Mouse (Mus musculus) thymus, postnatal 0 days (tissue): ENCODE measurements around the gene Yars. TPM values are rescaled to one million over a fixed set of nuclear protein-coding genes. Genes with fewer than 3 reads are reported as not detected.
A peak's percentile ranks its signal among the peaks of the same experiment; 100 is the strongest.

Source experiments
- DNase-seq: peaks from one replicate; pipeline ENCODE4 v3.0.0-alpha.2; 2015; ENCODE audit warnings: low spot score
- polyA plus RNA-seq: library from polyadenylated mRNA; unstranded; fragments of >200 nt; fragmentation: Nextera tagmentation; extraction: Ambion mirVana; gene quantifications from 2 replicates; pipeline ENCODE4 v1.2.1, GENCODE M21; 2015

Gene Yars
- polyA plus RNA-seq, 1 experiment from 2014 or later: 50.6 TPM

DNA sequence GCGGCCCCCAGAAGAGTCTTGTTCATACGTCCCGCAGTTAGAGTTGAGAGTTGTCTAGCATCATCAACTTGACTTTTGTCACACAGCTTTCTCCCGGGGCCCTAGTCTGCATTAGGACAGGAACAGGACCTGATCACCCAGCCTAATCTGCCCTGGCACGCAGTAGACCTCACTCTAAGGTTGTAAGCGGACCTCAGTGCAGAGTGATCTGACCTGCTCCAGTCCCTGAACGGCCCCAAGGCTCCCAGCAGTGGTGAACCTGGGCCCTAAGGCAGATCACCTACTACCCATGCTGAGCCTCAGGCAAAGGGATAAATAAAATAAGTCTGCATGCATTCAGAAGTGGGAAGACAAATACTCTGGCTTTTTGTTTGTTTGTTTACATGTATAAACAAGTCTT, 59.7 kb downstream of the Yars start:
- no peak for DNase-seq

DNA sequence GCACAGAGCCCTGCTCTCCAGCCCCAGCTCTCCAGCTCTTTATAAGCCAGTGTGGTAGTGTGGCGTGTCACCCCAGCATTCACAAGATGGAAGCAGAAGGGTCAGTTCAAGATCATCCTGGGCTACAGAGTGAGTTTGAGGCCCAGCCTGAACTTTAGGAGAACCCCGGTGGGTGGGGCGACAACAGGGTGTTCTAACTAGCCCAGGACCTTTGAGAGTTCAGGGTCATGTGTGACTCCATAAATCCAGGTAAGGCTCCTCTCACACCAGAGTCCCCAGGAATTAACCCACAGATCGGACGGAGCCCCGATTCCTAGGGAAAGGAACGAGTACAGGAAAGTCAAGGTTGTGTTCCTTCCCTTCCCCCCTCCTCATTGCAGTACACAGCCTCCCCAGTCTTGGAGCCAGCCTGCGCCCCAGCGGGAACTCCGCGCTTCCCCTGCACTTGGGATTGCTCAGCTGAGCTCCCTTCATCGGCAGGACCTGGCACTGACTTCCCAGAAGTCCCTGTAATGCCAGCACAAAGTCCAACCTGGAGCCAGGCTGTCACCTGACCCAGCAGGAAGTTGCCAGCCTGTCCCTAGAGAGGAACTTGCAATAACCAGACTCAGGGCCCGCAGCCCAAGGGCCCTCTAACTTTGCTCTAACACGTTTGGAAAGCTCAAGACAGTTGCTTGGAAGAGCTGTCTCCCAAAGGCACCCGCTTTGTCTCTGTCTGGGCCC, 61.4 kb downstream of the Yars start:
- DNase-seq: no peak

DNA sequence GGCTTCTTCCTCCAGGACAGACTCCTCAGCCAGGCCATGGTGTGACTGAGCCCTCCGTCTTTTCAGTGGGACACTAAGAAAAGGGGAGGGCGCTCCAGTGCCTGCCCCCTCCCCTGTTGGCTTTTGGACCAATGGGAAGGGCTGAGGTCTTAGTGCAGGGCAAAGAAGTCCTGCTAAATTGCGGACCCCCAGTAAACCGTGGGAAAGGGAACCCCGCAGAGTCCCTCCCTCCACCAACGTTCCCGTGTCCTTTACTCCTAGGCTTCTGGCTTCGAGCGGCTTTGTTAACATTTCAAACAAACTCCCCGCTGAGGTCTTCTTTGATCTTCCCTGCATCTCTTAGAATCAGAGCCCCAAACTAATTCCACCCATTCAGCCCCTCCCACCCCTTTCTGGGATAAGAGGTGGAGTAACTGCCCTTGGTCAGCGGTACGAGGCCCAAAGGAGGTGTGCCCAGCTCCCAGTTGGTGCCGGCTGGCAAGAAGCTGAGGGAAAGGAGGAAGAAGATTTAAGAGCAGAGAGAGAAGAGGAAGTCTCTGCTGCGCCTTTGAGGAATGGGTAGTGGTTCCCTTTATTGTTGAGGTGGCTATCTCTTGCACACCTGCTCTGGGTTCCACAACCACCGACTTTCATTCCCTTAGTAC, 62.0 kb downstream of the Yars start:
- no peak for DNase-seq

DNA sequence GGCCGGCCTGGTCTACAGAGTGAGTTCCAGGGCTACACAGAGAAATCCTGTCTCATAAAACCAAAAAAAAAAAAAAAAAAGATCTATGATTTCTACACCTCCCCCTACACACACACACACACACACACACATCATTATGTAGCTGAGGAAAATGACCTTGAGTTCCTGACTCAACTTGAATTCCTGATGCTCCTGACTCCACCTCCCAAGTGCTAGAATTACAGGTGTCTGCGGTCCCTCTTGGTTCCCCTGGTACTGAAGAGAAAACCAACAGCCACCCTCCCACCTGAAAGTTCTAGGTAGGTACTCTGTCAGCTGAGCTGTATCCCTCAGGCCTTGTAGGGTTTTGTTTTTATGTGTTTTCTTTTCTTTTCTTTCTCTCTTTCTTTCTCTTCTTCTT, 62.9 kb downstream of the Yars start:
- DNase-seq: no peak

DNA sequence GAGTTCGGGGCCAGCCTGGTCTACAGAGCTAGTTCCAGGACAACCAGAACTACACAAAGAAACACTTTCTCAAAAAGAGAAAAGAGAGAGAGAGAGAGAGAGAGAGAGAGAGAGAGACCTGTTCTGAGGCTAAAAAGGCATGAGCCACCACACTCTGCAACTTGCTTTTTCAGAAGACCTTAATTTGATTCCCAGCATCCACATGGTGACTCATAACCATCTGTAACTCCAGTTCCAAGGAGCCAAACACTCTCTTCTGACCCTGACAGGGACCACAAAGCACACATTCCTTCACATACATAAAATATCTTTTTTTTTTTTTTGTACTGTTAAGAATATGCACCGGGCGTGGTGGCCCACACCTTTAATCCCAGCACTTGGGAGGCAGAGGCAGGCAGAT, 65.0 kb downstream of the Yars start:
- no peak for DNase-seq

DNA sequence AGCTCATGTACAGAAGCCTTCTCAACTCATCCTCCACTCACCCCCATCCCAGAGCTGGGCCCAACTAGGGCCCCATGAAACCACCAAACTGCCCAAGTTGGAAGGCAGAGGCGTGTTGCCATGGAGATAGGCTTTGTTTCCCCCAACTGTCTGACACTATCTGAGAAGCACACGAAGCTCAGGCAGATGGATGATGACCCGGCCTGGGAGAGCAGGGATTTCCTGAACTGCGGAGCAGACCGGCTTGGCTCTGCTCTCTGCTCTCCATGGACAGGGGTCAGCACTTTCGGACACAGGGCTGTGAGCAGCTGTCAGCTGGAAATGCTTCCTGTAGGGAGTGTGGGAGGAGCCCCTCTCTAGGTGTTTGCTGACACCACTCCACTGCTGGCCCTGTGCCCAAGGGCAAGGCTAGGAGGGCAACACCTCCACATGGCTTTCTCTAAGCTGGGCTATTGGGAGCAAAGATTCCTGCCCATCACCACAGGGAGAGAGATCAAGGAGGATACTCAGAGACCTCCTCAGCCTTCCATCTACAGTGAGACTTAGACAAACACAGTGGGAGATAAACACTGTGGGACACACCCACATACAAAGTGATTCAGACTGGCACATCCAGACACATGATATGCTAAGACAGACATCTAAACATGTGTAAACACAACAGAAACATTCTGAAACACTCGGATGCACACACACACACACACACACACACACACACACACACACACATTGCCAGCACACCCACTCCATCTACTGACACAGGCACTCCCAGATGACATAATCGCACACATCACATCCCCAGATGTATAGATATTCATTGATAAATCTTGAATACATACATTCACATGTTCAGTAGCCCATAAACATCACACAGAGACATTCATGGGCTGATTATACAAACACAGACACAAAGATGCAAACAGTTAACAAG, 67.2 kb downstream of the Yars start:
- DNase-seq: peak; percentile 39

DNA sequence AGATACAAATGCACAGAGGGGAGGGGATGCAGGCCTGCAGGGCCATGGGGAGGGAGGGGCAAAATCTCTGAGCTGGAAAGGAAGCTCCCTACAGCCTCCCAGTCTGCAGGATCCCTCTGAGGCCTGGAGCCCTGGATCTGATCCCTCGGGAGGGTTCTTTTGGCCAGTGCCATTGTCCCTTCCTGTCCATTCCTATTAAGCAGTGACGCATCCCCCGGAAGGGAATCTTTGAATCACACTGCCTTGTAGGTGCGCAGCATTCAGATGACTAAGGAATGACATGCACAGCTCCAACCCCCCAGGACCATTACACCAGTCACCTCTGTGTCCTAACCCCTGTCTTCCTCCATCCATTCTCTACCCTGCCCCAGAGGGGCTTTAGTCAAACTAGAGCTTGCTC, 69.5 kb downstream of the Yars start:
- DNase-seq: no peak

DNA sequence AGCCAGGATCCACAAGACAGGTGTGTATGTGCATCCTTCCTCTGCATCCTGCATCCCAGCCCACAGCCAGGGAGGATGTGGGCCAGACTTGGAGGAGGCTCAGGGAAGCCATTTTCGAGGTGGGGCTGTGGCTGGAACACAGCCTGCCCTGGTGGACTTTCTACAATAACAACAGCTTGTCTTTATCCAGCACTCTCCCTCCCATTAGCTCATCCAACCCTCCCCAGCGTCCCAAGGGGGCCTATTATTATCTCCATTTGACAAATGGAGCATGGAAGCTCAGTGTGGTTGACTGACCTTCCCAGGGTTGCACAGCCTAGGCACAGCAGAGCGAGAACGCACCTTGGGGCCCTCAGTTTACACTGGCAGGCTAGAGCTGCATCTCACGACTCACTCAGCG, 71.1 kb downstream of the Yars start:
- DNase-seq: no peak

DNA sequence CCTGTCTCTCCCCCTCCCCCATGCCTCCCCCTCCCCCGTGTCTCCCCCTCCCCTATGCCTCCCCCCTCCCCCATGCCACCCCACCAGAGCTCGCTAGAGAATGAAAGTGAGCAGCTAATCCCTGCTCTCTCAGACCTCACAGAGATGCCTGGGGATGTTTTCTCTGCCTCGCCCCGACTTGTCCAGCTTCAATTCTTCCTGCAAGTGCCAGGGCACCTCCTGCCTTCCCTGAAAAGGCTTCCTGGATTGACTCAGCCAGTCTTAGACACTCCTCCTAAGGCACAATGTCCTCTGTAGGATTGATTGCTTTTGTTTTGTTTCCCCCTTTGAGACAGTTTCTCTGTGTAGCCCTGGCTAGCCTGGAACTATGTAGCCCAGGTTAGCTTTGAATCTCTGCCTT, 71.6 kb downstream of the Yars start, which contains the start of gene C77080:
Gene C77080 (minus strand): TSS at position 209 of the 400 bp plus-strand sequence.
- no peak for DNase-seq

DNA sequence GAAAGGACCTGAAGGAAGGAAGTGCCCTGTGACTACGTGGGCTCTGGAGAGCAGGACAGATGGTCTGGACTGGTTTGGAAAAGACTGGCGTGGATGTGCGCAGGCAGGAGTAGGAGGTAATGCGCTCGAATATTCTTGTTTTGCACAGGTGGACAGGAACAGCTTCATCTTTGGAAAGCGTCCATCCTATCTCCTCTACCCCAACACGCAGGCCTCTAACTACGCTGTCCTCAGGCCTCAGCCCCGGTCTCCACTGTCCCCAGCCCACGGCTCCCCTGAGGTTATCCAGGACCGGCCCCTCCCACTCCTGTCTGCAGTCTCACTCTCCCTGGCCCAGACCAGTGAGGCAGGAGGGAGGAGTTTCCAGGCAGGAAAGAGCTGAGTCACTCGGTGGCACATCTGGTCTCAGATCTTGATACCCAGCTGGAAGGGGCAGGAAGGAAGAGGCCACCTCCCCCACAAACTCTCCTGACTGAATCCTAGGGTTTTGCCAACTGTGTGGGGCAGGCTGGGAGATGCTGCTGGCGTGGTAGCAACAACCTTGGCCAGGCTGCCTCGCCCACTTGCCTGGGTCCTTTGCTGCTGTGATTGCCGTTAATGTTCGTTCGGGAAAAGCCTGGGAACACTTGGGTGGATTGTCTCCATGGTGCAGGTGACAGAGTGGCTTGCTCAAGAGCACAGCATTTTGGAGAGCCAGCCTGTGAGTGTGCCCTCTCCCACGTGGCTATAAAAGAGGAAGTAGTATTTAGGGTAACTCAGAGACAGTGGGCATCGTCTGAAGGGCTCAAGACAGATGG, 73.9 kb downstream of the Yars start:
- peak; percentile 72 for DNase-seq

DNA sequence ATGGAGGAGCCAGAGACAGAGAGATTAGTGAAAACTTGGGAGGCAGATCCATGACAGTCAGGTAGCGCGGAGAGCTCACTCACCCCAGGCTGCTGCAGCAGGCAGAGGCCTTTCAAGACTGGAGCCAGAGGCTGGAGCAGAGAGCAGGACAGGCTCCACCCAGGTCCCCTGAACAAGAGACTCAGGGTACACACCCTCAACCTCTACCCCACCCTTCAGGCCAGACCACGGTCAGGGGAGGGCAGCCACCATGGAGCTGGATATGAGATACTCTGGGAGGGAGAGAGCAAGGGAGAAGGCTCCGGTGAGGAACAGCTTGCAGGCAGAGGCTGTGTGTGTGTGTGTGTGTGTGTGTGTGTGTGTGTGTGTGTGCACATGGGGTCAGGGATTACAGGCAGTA, 76.6 kb downstream of the Yars start:
- no peak for DNase-seq

DNA sequence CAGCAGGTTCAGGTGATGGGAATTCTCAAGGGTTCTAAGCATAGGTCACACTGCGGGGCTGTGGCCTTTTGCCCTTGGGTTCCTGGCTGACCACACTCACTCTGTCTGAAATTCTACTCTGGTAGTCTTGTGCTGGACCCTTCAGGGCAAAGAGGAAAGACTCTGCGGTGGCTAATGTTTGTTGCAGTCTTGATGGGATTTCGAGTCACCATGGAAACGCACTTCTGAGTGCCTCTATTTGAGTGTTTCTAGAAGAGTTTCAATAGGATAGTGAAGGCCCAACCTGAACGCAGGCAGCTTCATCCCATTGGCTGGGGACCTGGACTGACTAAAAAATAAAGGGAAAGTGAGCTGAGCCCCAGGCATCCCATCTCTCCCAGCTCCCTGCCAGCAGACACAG, 77.3 kb downstream of the Yars start:
- no peak for DNase-seq

DNA sequence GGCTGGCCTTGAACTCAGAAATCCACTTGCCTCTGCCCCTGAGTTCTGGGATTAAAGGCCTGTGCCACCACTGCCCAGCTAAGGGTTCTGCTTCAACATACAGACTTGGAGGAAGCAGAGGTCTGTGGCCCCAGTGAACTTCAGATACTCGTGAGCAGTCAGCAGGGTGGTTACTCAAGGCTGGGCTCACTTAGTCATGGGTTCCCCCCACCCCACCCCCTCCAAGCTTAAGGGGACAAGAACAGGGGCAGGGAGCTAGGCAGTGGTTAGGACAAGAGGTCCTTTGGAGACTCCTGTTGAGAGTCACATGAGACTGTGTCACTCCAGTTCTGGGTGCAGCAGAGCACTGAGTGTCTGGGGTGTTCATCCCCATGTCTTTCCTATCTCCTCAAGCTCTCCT, 79.1 kb downstream of the Yars start:
- no peak for DNase-seq

Other genes with a start within 250 kb of the Yars start
- 7.1 and 9.2 TPM in 2 replicates for gene Azin2, start 227.3 kb upstream of the Yars start, polyA plus RNA-seq
- gene Ak2, start 197.8 kb upstream of the Yars start, polyA plus RNA-seq: 208 and 209 TPM in 2 replicates
- 9.4 and 11.0 TPM in 2 replicates for gene Rnf19b, start 131.5 kb upstream of the Yars start, polyA plus RNA-seq
- gene Tmem54, start 84.2 kb upstream of the Yars start, polyA plus RNA-seq: 2.0 and 2.2 TPM in 2 replicates
- 0.29 and 0.31 TPM in 2 replicates for gene Hpca, start 67.7 kb upstream of the Yars start, polyA plus RNA-seq
- gene Fndc5, start 52.8 kb upstream of the Yars start, polyA plus RNA-seq: 0.47 and 0.60 TPM in 2 replicates
- 17.0 TPM in 2 replicates for gene S100pbp, start within 50 bp of the Yars start, polyA plus RNA-seq
- 3.3 and 3.6 TPM in 2 replicates for gene C77080, start 71.6 kb downstream of the Yars start, polyA plus RNA-seq
- gene Sync, start 97.9 kb downstream of the Yars start, polyA plus RNA-seq: 0.31 and 0.35 TPM in 2 replicates
- 504 and 513 TPM in 2 replicates for gene Rbbp4, start 145.6 kb downstream of the Yars start, polyA plus RNA-seq
- gene Zbtb8os, start 145.9 kb downstream of the Yars start, polyA plus RNA-seq: 87.7 and 96.2 TPM in 2 replicates
- 6.0 and 6.6 TPM in 2 replicates for gene Zbtb8a, start 188.4 kb downstream of the Yars start, polyA plus RNA-seq